Mouse (Mus musculus): ENCODE measurements around the gene Hecw1. TPM values are rescaled to one million over a fixed set of nuclear protein-coding genes. Genes with fewer than 3 reads are reported as not detected.

Gene Hecw1
- 0.20 TPM for polyA plus RNA-seq (2017; shearing (Covaris generic))

GRCm38 (mm10) chr13:14522906-14523269 lies at the start of gene Hecw1:
TSS of gene Hecw1 (minus strand) at chr13:14523228.

Other genes with a start within 250 kb of the Hecw1 start
- 134 TPM for gene Mrpl32, start 89.9 kb upstream of the Hecw1 start, polyA plus RNA-seq (2017; shearing (Covaris generic))
- 281 TPM for gene Psma2, start 90.0 kb upstream of the Hecw1 start, polyA plus RNA-seq (2017; shearing (Covaris generic))
- gene AW209491, start 106.9 kb upstream of the Hecw1 start, polyA plus RNA-seq (2017; shearing (Covaris generic)): 17.7 TPM

Data from activated CD4-positive, CD25-positive, alpha-beta regulatory T cell, adult 9 weeks (primary cell).